Mouse (Mus musculus): Measurements from ENCODE around the gene Tifa. TPM values are rescaled to one million over a fixed set of nuclear protein-coding genes. Genes with fewer than 3 reads are reported as not detected.

The Tifa gene
- polyA plus RNA-seq, 1 experiment from 2014 or later: 3.6 TPM

GRCm38 (mm10) chr3:127875059-127875458, 85.5 kb downstream of the Tifa start:
- Histone ChIP-seq H3K27me3 (no peaks in the 10 kb centered on the region), H3K9me3 (replicated peaks) (no peaks in the 10 kb centered on the region), H3K9ac (no peak overlapping the region), H3K4me1 (no peaks in the 10 kb centered on the region), H3K4me3 (replicated peaks) (no peak overlapping the region), H3K4me2 (replicated peaks) (no peak overlapping the region), H3K36me3 (no peaks in the 10 kb centered on the region), H3K27ac (replicated peaks) (no peak overlapping the region)
- ATAC-seq (ENCODE audit: insufficient number of reproducible peaks, low FRiP score, low TSS enrichment, low read depth): no peak
- WGBS: 77% methylated on average over 7 of the region's 7 CpGs

- Histone ChIP-seq H3K4me2 (replicated peaks) (no peak overlapping the region), H3K27ac (replicated peaks) (no peak overlapping the region), H3K9ac (no peak overlapping the region), H3K36me3 (no peaks in the 10 kb centered on the region), H3K27me3 (no peaks in the 10 kb centered on the region), H3K4me1 (no peaks in the 10 kb centered on the region), H3K4me3 (replicated peaks) (no peak overlapping the region), H3K9me3 (replicated peaks) (no peaks in the 10 kb centered on the region)
- WGBS: 86% methylated on average over 2 of the region's 2 CpGs
- ATAC-seq (ENCODE audit: insufficient number of reproducible peaks, low FRiP score, low TSS enrichment, low read depth): no peak
These were observed 85.9 kb downstream of the Tifa start for GRCm38 (mm10) chr3:127875509-127875908.

GRCm38 (mm10) chr3:127879968-127880367, 90.4 kb downstream of the Tifa start:
- H3K4me3 ChIP-seq (replicated peaks): no peak overlapping the region
- no peaks in the 10 kb centered on the region for H3K36me3 ChIP-seq
- no peak overlapping the region for H3K9ac ChIP-seq
- ATAC-seq (ENCODE audit: insufficient number of reproducible peaks, low FRiP score, low TSS enrichment, low read depth): no peak
- H3K4me1 ChIP-seq: no peaks in the 10 kb centered on the region
- WGBS: 80% methylated on average over 3 of the region's 3 CpGs
- no peaks in the 10 kb centered on the region for H3K9me3 ChIP-seq (replicated peaks)
- no peak overlapping the region for H3K4me2 ChIP-seq (replicated peaks)
- no peak overlapping the region for H3K27ac ChIP-seq (replicated peaks)
- H3K27me3 ChIP-seq: no peaks in the 10 kb centered on the region

- WGBS: 57% methylated on average over 2 of the region's 2 CpGs
- no peak overlapping the region for H3K27ac ChIP-seq (replicated peaks)
- H3K4me2 ChIP-seq (replicated peaks): no peak overlapping the region
- no peaks in the 10 kb centered on the region for H3K36me3 ChIP-seq
- no peaks in the 10 kb centered on the region for H3K27me3 ChIP-seq
- no peak overlapping the region for H3K4me3 ChIP-seq (replicated peaks)
- no peaks in the 10 kb centered on the region for H3K4me1 ChIP-seq
- H3K9ac ChIP-seq: no peak overlapping the region
- no peak for ATAC-seq (ENCODE audit: insufficient number of reproducible peaks, low FRiP score, low TSS enrichment, low read depth)
- H3K9me3 ChIP-seq (replicated peaks): no peaks in the 10 kb centered on the region
These were observed 92.1 kb downstream of the Tifa start for GRCm38 (mm10) chr3:127881684-127882083.

Other genes with a start within 250 kb of the Tifa start
- 49.9 TPM in 2 replicates for gene Larp7, start 236.5 kb upstream of the Tifa start, polyA plus RNA-seq (2015; fragmentation: Nextera tagmentation; extraction: Ambion mirVana)
- gene Zgrf1, start 236.3 kb upstream of the Tifa start, polyA plus RNA-seq (2015; fragmentation: Nextera tagmentation; extraction: Ambion mirVana): 5.5 and 8.2 TPM in 2 replicates
- gene Neurog2, start 156.7 kb upstream of the Tifa start, polyA plus RNA-seq (2015; fragmentation: Nextera tagmentation; extraction: Ambion mirVana): 0.07 and 0.28 TPM in 2 replicates
- gene Alpk1, start 9.3 kb upstream of the Tifa start, polyA plus RNA-seq (2015; fragmentation: Nextera tagmentation; extraction: Ambion mirVana): 1.0 and 2.4 TPM in 2 replicates
- 54.3 and 58.1 TPM in 2 replicates for gene Ap1ar, start 47.7 kb downstream of the Tifa start, polyA plus RNA-seq (2015; fragmentation: Nextera tagmentation; extraction: Ambion mirVana)
- 10.7 and 11.9 TPM in 2 replicates for gene Fam241a, start 106.5 kb downstream of the Tifa start, polyA plus RNA-seq (2015; fragmentation: Nextera tagmentation; extraction: Ambion mirVana)

Measured in embryonic facial prominence, embryonic 15.5 days (tissue).